Mouse (Mus musculus) monocyte, adult 2 months (primary cell): ENCODE data around the gene Glis2.

ENCODE experiments used
- DNase-seq, 2 experiments: peaks; one replicate each; pipeline ENCODE4 v3.0.0; 2022; ENCODE audit warnings: low spot score in 2 of 2, low read depth in 1 of 2

Glis2 gene

GRCm38 (mm10) chr16:4635760-4636159 is 41.2 kb downstream of the Glis2 start:
- DNase-seq, result no peak

- no peak for DNase-seq
Observed at GRCm38 (mm10) chr16:4638891-4639390, 44.4 kb downstream of the Glis2 start.

GRCm38 (mm10) chr16:4639831-4640237 is 45.3 kb downstream of the Glis2 start, which contains the start of the genes Vasn and Dnaja3:
Gene Vasn, plus strand, starts transcription at chr16:4639941.
Gene Dnaja3, plus strand, starts transcription at chr16:4639989.
- DNase-seq, result peak in 1 of 2 experiments; percentile 46

- no peak for DNase-seq
Observed at GRCm38 (mm10) chr16:4640267-4641005, 45.9 kb downstream of the Glis2 start.

- no peak for DNase-seq
Observed at GRCm38 (mm10) chr16:4641119-4641838, 46.8 kb downstream of the Glis2 start.

- DNase-seq, result no peak
Observed at GRCm38 (mm10) chr16:4642190-4642589, 47.7 kb downstream of the Glis2 start.

- no peak for DNase-seq
Observed at GRCm38 (mm10) chr16:4642937-4643336, 48.4 kb downstream of the Glis2 start.

- no peak for DNase-seq
Observed at GRCm38 (mm10) chr16:4643670-4644419, 49.3 kb downstream of the Glis2 start.

GRCm38 (mm10) chr16:4645867-4646266 is 51.4 kb downstream of the Glis2 start:
- DNase-seq, result no peak

- no peak for DNase-seq
Observed at GRCm38 (mm10) chr16:4646831-4647230, 52.3 kb downstream of the Glis2 start.

- no peak for DNase-seq
Observed at GRCm38 (mm10) chr16:4647651-4648141, 53.2 kb downstream of the Glis2 start.

- DNase-seq, result no peak
Observed at GRCm38 (mm10) chr16:4648416-4649023, 54.0 kb downstream of the Glis2 start.

GRCm38 (mm10) chr16:4649211-4649610 is 54.7 kb downstream of the Glis2 start:
- DNase-seq, result no peak

GRCm38 (mm10) chr16:4649692-4650091 is 55.2 kb downstream of the Glis2 start:
- no peak for DNase-seq

- no peak for DNase-seq
Observed at GRCm38 (mm10) chr16:4650161-4650560, 55.6 kb downstream of the Glis2 start.

GRCm38 (mm10) chr16:4651081-4651480 is 56.6 kb downstream of the Glis2 start:
- no peak for DNase-seq

GRCm38 (mm10) chr16:4651624-4652023 is 57.1 kb downstream of the Glis2 start:
- no peak for DNase-seq

GRCm38 (mm10) chr16:4652707-4653416 is 58.3 kb downstream of the Glis2 start:
- no peak for DNase-seq

GRCm38 (mm10) chr16:4654706-4655105 is 60.2 kb downstream of the Glis2 start:
- no peak for DNase-seq

GRCm38 (mm10) chr16:4655251-4655734 is 60.8 kb downstream of the Glis2 start:
- DNase-seq, result no peak
